Mouse (Mus musculus) adrenal gland, adult 8-10 months (tissue): ENCODE data around the gene Add2. TPM values are rescaled to one million over a fixed set of nuclear protein-coding genes. Genes with fewer than 3 reads are reported as not detected.

Source experiments
- DNase-seq: peaks from one replicate; pipeline ENCODE4 v3.0.0; 2022
- total RNA-seq, 4 experiments: library from RNA; stranded (reverse); gene quantifications; 2 replicates each; pipeline ENCODE4 v1.2.4; 2022

Add2 gene
- total RNA-seq, 4 experiments from 2014 or later = 0.75 to 2.9 (median 2.3) TPM

DNA sequence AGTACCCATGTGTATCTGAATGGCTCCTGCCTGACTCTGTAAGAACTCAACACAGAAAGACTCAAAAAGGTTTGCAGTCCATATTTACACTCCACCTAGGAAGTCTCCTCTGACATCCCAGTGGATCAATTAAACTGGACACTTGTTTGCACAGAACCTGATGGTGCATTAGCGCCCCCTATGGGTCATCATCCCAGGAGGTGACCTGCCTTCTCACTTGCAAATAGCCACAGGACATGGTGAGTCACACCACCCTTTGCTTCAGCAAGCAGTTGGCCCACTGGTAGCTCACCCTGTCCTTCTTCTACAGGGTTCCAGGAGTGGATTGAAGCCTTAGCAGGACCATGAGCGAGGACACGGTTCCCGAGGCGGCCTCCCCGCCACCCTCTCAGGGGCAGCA, 57.0 kb downstream of the Add2 start:
- DNase-seq = peak; percentile 51

DNA sequence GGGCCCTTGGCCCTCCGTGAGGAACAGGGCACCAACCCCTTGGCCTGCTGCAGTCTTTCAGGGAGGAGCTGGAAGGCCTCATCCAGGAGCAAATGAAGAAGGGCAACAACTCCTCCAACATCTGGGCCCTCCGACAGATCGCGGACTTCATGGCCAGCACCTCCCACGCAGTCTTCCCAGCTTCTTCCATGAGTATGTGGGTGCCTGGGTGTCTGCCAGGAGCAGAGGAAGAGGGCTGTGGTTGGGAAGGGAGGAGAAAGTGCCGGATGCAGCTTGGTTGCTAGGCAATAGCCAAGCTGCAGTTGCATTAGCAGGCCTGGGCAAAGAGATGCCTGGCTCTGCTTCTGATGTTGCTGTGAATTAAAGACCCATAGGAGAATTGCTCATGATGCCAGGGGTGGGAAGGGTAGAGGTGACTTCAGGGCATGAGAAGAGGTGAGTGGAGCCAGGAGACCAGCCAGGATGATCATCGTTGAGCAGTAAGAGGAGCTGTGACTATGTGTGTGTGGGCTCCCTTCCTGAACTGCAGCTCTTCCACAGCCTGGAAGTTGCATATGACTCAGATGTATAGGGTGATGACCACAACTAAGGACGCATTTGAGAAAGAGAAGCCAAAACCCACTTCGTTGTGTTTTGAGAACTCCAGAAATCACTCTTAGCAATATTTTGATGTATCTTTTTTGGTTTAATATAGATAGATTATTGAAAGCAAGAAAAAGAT, 58.5 kb downstream of the Add2 start:
- peak; percentile 11 for DNase-seq

DNA sequence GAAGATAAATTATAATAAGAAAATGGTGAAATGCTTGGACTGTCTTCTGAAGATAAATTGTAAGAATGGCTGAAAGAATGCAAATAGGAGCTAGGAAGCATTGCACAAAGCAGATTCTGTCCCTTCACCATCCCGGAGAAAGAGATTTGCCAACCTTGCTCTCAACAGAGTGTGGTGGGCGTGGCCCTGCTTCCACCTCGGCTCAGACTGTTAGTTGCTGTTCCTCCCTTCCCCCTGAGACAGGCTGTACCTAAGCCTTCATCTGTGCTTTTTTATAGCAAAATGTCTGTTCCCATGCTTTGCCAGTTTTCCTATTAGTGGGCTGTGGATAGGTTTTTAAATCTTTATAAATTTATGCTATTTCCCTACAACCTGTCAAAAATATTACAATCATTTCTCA, 59.3 kb downstream of the Add2 start:
- DNase-seq = no peak

DNA sequence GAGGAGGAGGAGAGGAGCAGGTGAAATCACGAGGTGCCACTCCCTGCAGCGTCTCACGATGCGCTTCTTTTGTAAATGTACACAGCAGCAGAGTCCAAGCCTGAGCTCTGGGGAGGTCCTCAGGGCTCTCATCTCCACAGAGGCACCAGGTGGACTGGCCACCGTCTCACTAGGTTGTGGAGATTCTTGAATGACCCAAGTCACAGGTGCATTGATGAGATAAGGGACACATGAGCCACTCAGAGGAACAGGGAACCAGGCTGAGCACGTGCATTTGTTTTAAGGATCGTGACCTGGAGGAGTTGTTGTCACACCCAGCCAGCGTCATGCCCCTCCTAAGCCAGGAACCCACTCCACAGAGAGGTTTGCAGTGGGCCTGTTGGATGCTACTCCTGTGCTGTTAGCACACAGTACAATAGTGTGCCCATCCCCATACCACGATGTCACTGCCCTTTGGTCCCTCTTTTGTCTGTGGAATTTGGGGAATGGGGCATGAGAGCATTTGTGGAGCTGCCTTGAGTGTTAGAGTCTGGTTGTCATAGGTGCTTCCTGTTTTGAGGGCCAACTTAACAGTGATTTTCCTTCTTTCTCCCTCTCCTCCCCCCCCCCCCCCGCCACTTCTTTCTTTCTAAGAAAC, 65.8 kb downstream of the Add2 start:
- no peak for DNase-seq

DNA sequence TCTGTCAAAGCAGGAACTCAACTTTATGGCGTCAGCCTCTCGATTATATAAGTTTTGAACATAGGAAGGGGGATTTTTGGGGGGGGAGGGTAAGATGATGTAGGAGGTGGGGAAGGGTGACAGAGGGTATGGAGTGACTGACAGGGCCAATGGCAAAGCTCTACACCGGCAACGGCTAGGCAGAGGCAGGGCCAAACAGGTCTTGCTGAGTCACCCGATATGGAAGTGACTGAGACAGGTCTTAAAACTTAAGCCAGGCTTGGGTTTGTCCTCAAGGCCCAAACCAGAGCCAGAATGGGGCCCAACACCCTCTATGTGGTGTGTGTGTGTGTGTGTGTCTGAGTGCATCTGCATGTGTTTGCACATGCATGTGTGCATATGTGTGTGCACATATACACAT, 67.0 kb downstream of the Add2 start:
- DNase-seq = no peak

DNA sequence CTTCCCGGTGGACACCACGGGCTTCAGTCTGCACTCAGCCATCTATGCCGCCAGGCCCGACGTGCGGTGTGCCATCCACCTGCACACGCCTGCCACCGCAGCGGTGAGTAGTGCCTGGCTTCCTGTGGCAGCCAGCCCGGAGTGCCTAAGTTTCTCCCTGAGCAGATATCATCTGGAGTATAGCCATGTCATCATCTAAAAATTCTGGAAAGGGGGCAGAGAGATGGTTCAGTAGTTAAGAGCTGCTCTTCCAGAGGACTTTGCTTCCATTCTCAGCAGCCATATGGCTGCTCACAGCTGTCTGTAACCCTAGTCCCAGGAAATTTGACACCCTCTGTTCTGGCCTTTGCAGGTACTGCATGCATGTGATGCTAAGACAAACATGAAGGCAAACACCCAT, 68.3 kb downstream of the Add2 start:
- DNase-seq = no peak

DNA sequence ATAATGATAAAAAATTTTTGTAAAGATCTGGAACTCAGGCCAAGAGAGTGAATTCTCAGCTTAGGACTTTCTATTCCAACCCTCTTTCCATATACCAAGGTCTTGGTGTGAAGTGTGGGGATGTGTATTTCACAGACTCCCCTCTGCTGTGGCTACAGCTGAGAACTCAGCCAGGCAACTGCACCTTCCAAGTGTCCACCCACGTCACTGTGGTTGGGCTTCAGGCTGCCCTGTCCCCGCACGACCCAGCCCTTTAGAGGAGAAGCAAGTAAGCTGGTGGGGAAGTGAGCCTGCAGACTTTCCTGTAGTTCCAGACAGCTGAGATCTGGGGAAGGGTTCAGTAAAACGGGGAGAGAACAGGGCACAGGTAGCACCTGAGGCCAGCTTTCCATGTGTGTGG, 68.7 kb downstream of the Add2 start:
- DNase-seq = no peak

DNA sequence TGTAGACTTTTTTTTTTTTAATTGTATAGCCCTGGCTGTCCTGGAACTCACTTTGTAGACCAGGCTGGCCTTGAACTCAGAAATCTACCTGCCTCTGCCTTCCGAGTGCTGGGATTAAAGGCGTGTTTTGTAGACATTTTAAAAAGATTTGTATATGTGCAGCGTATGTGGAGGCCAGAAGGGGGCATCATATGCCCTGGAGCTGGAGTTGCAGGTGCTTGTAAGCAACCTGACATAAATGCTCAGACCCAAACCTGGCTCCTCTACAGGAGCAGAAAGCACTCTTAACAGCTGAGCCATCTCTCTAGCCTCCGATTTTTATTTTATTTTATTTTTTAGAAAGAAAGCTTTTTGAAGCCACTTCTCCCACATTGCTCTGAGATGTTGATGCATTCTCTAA, 70.5 kb downstream of the Add2 start:
- no peak for DNase-seq

DNA sequence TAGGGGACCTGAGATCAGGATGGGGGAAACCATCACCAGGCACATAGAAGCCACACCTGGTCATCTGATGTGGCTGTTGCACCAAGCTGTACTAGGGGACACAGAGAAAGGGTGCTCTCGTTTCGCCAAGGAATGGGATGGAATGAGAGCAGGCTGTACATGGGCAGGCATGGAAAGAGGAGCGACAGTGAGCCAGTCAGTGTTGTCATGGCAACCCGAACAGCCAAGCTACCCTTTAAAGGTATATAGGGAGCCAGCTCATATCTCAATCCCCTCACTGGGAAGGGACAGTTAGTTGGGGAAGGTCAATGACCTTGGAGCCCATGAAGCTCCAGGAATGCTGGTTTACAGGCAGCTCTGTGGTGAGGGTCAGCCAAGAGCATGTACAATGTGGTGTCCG, 73.0 kb downstream of the Add2 start:
- no peak for DNase-seq

DNA sequence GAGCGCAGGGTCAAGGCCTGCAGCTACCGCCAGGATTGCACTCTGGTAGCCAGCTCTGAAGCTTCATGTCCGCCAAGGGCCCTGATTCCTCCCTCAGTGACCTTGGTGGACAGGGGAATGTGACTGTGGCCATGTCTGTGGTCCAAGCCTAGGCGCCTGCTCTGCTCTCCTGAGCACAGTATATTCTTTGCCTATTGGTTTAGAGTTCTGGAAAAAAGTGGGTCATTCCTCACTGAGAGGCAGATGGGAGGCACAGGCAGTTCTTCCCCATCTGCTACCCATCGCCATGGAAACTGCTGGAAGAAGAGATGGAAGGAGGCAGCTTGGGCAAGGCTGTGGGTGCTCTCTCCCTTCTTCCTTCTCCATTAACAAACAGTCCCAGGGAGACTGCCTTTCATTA, 74.4 kb downstream of the Add2 start:
- DNase-seq = no peak

DNA sequence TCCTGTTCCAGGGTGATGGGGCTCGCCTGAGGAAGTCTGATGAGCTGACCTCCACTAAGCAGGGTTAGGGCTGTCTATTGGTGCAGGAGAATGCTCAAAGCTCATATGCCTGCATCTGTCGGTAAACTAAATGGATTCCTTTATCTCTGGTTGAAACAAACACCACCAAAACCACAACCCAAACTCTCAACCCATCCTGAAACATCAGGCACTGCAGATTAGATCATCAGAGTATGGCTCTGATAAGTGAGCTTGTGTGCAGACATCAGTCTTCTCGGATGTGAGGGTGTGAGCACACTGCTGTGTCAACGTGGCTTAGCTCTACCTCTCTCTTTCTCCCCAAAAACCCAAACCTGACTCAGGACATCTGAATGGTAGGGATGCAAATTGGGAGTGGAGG, 75.1 kb downstream of the Add2 start:
- no peak for DNase-seq

DNA sequence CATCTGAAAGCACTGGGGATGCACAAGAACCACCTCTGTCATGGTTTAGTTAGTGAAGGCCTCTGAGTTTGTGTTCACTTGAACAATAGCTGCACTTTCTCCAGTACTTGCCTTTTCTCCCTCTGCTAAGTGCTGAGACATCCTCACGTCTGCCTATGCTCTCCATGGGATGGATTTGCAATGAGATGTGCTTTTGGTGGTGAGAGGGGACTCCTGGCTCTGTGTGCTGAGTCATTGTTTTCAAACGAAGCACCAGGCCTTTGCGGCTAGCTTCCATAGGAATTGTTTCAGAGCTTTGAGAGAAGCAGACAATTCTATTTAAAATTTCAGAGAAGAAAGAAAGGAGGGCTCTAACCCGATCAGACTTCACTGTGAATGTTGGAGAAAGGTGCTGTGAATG, 76.2 kb downstream of the Add2 start:
- no peak for DNase-seq

DNA sequence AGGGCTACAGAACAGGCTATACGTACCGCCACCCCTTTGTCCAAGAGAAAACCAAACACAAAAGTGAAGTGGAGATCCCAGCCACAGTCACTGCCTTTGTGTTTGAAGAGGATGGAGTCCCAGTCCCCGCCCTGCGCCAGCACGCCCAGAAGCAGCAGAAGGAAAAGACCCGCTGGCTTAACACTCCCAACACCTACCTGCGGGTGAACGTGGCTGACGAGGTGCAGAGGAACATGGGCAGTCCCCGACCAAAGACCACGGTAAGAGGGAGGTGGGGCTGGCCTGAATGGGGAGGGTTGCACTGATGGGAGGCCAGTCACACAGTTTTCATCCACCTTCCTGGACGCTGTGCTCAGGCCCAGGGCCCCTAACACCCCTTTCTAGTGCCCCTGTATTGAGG, 77.6 kb downstream of the Add2 start:
- DNase-seq = no peak

DNA sequence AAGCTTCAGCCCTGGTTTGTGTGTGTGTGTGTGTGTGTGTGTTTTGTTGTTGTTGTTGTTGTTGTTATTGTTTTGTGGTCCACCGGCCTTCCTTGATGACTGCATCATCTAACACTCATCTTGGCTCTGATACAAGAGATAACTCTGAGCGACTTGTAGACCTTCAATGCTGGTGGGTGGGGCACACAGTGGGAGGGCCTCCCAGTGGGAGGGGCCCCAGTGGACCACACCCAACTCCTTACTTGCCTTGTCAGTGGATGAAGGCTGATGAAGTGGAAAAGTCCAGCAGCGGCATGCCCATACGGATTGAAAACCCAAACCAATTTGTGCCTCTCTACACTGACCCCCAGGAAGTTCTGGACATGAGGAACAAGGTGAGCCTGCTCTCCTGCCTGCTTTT, 78.6 kb downstream of the Add2 start:
- DNase-seq = no peak

DNA sequence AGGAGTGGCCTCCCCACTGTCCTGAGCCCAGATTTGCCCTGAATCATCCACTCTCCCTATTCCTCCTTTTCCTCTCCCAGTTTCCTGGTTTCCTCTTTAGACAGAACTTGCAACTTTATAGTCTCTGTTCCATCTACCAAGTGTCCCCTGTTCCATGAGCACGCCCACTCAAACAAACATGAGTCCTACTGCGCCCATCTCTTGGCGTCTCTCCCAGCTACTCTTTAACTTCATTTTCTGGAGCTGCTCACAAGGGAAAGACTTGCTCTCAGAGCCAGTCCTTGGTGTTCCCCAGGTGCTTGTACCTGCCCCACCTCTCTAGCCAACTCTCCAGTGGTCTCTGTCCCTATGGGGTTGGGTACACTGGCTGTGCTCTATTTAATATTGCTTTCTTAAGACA, 87.4 kb downstream of the Add2 start:
- no peak for DNase-seq

DNA sequence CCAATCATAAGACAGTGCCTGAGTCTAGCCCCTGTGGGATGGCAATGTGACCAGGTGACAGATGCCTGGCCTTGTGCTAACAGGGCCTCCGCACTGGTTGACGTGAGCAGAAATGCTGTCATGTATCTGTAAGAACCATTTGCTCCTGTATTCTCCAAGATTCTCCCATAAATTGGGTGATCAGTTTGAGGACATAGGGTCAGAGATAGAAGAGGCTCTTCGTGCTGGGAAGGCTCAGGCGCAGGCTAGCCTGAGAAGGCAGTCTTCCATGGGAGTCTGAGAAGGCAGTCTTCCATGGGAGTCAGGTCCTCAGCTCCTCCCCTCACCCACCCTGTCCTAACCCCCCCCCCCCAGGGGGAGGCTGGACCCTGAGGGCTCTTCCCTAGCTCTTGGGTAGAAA, 94.6 kb downstream of the Add2 start:
- DNase-seq = no peak

DNA sequence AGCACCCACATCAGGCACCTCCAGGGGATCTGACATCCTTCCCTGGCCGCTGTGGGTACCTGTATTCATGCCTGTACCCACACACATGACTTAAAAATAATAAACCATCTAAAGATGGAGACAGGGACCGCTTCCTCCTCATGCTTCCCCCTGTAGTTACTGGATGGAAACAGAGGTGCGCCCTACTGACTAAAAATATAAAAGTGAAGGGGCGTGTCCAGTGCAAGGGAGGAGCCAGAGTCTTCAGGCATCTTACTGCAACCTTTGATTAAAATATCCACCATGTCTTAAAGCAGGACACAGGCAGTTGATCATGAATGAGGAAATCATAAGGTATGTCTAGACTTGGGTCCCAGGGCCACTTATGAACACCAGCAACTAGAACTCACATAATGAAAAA, 97.3 kb downstream of the Add2 start:
- no peak for DNase-seq

DNA sequence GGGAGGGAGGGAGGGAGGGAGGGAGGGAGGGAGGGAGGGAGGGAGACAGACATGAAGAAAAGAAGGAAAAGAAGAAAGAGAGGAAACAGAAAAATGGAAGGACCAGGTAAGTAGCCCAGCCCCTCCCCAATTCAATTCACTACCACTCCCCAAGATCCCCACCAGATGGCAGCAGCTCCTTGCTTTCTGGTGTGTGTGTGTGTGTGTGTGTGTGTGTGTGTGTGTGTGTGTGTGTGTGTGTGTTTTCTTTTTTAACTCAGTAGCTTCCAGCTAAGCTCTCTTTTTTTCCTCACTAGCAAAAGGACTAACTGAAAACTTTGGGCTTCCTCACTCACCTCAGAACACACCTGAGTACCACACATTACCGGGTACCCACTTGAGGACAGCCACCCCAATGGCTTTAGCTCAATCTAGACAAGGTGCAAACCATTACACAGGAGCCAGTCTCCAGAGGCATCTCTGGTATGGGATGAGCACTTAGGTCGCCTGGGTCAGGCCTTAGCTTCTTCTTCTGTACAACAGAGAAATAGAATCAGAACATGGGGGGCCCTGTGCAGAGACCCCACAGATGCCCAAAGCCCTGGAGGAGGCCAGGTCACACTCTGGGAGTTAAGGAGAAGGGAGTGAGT, 98.6 kb downstream of the Add2 start:
- DNase-seq = peak; percentile 24

DNA sequence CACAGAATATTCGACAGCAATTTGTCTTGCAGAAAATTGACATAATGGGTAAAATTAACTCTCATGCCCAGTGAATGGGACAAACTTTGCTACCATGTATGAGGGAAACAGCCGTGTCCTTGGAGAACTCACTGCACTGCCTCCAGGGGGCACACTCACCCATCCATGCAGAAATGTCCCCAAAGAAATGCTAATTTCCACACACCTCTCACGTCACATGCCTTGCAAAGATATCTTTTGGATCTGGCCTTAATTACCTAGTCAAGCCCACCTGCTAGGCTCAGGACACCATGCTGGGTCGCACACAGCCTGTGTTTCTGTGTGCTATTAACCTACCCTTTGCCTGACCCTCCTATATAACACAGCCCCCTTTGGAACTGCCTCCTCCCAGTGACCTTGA, 100.0 kb downstream of the Add2 start:
- DNase-seq = no peak

DNA sequence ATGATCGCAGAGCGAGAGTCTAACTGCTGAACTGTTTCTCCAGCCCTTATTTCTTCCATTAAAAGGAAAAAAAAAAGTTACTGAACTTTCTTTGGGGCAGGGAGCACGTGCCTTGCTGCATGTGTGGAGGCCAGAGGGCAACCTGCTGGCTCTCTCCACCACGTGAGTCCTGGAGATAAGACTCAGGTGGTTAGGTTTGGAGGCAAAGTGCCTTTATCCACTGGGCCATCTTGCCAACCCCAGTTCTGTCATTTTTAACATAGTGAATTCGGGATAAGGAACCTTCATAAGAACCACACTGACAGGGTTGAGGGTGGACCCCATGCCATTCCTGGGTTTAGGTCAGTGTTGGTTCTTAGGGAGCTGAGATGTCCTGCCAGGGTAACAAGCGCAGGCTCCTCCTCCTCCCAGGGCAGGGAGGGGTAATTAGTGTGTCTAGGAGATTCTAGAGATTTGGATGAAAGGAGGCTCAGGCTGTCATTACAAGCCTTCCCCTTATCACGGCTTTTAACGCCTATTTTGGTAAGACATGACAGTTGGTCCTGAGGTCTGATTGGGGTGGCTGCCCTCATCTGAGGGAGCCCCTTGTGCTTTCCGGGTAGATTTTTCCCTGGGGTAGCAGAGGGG, 101.5 kb downstream of the Add2 start:
- no peak for DNase-seq

DNA sequence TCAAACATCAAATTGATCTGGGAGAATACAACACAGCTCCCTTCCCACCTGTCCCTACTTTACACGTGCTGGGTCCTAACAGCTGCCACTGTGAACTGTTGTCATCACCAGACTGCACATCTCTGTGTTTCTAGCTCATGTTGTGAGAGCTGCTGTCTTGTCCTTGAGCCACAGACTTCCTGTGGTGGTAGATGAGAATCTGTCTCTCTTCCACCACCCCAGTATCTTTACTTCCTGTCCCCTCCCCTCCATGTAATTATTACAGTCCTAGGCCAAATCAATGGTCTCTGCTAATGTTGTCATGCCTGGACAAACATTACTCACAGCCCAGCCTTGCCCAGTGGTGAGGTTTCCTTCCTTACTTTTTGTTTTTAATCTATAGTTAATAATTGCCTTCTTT, 105.4 kb downstream of the Add2 start:
- DNase-seq = no peak

DNA sequence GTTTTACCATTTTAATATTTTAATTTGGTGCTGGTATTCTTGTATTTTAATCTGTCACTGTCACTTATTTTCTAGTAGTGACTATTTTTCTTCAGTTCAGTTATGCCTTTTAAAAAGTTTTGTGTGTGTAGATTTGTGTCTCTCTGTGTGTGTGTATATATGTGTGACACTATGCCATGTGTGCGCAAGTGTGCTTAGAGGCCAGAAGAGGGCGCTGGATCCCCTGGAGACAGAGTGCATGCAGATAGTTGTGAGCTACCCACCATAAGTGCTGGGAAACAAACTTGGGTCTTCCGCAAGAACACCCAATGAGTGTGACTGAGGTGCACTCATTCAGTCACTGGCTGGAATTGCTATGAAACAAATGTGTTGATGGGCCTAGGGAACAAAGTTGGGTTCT, 107.7 kb downstream of the Add2 start:
- no peak for DNase-seq

DNA sequence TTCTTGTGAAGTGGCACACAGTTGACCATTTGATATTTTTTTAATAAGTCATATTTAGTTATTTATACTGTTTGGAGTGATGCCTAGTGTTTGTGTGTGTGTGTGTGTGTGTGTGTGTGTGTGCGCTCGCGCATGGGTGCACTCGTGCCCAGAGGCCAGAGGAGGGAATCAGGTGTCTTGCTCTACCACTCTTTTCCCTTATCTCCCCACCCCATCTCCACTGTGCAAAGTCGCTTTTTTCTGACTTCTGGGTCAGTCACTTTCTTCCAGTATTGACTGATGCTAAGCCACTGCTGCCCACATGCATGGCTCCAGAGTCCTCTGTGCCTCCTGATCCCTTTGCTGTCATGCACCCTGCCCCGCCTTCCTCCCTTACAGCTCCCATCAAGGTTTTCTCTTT, 112.8 kb downstream of the Add2 start:
- no peak for DNase-seq

DNA sequence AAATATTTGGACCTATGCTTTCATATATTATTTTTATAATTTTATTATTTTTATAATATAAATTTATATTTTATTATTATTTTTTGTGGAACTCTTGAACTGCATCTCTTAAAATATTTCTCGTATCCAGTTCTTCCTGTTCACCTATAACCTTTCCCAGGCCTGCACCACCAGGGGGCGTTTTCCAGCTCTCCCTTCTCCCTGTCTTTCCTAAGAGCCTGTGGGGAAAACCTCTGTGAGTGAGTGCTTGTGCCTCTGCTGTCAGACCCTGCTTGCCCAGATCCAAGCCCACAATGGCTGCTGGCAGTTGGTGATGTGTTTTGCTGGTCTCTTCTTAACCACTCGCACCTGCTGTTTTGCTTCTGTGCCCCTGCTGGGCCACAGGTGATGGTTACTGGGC, 113.3 kb downstream of the Add2 start:
- peak; percentile 49 for DNase-seq
